8 mouse cellular contexts compared by ENCODE assay signal in the genomic region with DNA sequence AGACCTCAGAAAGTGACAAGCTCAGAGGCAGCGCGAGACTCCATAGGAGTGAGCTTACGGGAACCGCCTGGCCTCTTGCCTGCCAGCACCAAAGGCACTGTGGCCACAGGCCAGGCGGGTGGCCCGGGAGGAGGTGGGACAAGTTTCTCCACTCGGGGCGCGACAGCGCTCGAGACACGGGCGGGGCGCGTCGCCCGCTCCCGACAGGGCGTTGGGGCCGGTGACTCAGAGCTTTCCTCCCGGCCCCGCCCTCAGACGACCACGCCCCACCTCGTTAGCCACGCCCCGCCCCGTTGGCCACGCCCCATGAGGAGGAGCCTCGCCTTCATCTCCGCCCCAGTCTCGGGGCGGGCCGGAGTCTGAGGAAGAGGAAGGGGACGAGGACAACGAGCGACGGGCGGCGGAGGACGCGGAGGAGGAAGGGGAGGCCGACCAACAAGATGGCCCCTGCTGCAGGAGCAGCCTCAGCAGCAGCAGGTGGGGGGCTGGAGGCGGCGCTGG. TPM values are rescaled to one million over a fixed set of nuclear protein-coding genes. Genes with fewer than 3 reads are reported as not detected.
A peak's percentile ranks its signal among the peaks of the same experiment; 100 is the strongest.
DNase-seq lines count a peak whose midpoint lies in the region; ATAC-seq and TF ChIP-seq lines count a peak whose summit lies in the region.

Gene Rc3h1, plus strand, starts transcription at position 362 of the 501 bp plus-strand sequence.

- H3K27me3 ChIP-seq in C2C12 (ENCODE audit: control insufficient read depth, insufficient read depth, insufficient read length) (no peaks in the 10 kb centered on the region), myocyte (ENCODE audit: control insufficient read depth, insufficient read depth, insufficient read length) (no peaks in the 10 kb centered on the region)
- H3K27me3 ChIP-seq in erythroblast, embryonic 14.5 days (ENCODE audit: control insufficient read depth) = peaks cover 22% of the 10 kb centered on the region
- no peaks in the 10 kb centered on the region for H3K27me3 ChIP-seq in heart, embryonic 11.5 days (ENCODE audit: control insufficient read depth, insufficient read depth, low read length)
- no peaks in the 10 kb centered on the region for H3K27me3 ChIP-seq in kidney, embryonic 16.5 days (ENCODE audit: insufficient read depth, low read length)
- H3K27me3 ChIP-seq in liver, adult 2 months (ENCODE audit: control insufficient read depth, insufficient read depth, low read length) = no peaks in the 10 kb centered on the region
- no peaks in the 10 kb centered on the region for H3K27me3 ChIP-seq in splenic B cell, adult 2 months (ENCODE audit: control insufficient read depth, insufficient read depth, low read length, poor library complexity, severe bottlenecking)

- H3K36me3 ChIP-seq in C2C12 (ENCODE audit: control insufficient read depth, insufficient read depth) = no peaks in the 10 kb centered on the region
- H3K36me3 ChIP-seq in erythroblast, embryonic 14.5 days (ENCODE audit: control insufficient read depth) = peaks cover 11% of the 10 kb centered on the region
- no peaks in the 10 kb centered on the region for H3K36me3 ChIP-seq in heart, embryonic 11.5 days (ENCODE audit: control insufficient read depth, insufficient read depth, low read length)
- H3K36me3 ChIP-seq in kidney, embryonic 16.5 days (ENCODE audit: insufficient read depth, low read length) = no peaks in the 10 kb centered on the region
- H3K36me3 ChIP-seq in liver, adult 2 months (ENCODE audit: control insufficient read depth, insufficient read depth, low read length) = no peaks in the 10 kb centered on the region
- H3K36me3 ChIP-seq in myocyte (ENCODE audit: control insufficient read depth, insufficient read depth) = no peaks in the 10 kb centered on the region
- H3K36me3 ChIP-seq in splenic B cell, adult 2 months (ENCODE audit: control insufficient read depth, insufficient read depth, low read length, poor library complexity, severe bottlenecking) = no peaks in the 10 kb centered on the region

- peak within 1 kb of the TSS; percentile 97 for H3K9ac ChIP-seq in heart, embryonic 11.5 days (ENCODE audit: low read depth, low read length)
- H3K9ac ChIP-seq in kidney, embryonic 16.5 days (replicated peaks; ENCODE audit: low read length) = peak within 1 kb of the TSS; percentile 97
- H3K9ac ChIP-seq in liver, adult 2 months (ENCODE audit: low read depth, low read length) = peak within 1 kb of the TSS; percentile 95

- peak within 1 kb of the TSS; percentile 59 for H3K4me2 ChIP-seq in heart, embryonic 11.5 days
- peak within 1 kb of the TSS; percentile 59 for H3K4me2 ChIP-seq in kidney, embryonic 16.5 days (replicated peaks; ENCODE audit: low read depth, low read length)
- peak within 1 kb of the TSS; percentile 94 for H3K4me2 ChIP-seq in myocyte (ENCODE audit: low read depth)

- DNase-seq in brain, embryonic 14.5 days (ENCODE audit: low read depth) = peak; percentile 97
- DNase-seq in liver, adult 2 months (ENCODE audit: extremely low read depth, low read depth, low spot score) = peak; percentile 82
- peak; percentile 97 for DNase-seq in splenic B cell, adult 2 months (ENCODE audit: low read depth, low spot score)

- H3ac ChIP-seq in C2C12 (ENCODE audit: control insufficient read depth, insufficient read length, low read depth) (peak within 1 kb of the TSS; percentile 81), myocyte (ENCODE audit: control insufficient read depth, insufficient read length) (peak within 1 kb of the TSS; percentile 86)

- TF ChIP-seq POLR2A in brain, embryonic 14.5 days (IDR thresholded peaks at IDR 0.05; ENCODE audit: borderline replicate concordance, extremely low read depth, insufficient read depth, insufficient read length, poor library complexity, severe bottlenecking) = peak; percentile 85; the same call in 1 of the 2 replicates
- TF ChIP-seq POLR2A in liver, adult 2 months (IDR thresholded peaks at IDR 0.05; ENCODE audit: extremely low read depth, insufficient read depth, low read length) = peak; percentile 95
- peak; percentile 90 for TF ChIP-seq POLR2A in myocyte (IDR thresholded peaks at IDR 0.05; ENCODE audit: insufficient read length, low read depth)

- H3K9me3 ChIP-seq in erythroblast, embryonic 14.5 days (ENCODE audit: control insufficient read depth, low read length) = no peaks in the 10 kb centered on the region
- no peaks in the 10 kb centered on the region for H3K9me3 ChIP-seq in heart, embryonic 11.5 days (replicated peaks; ENCODE audit: control insufficient read depth, low read length)
- H3K9me3 ChIP-seq in kidney, embryonic 16.5 days (ENCODE audit: low read length) = no peaks in the 10 kb centered on the region

- peaks cover 43% of the 10 kb centered on the region for H3K79me3 ChIP-seq in C2C12 (ENCODE audit: low read depth)

- H3K27ac ChIP-seq in heart, embryonic 11.5 days (ENCODE audit: low read depth, low read length) = peak within 1 kb of the TSS; percentile 94
- H3K27ac ChIP-seq in kidney, embryonic 16.5 days (ENCODE audit: low read length) = peak within 1 kb of the TSS; percentile 90
- H3K27ac ChIP-seq in liver, adult 2 months (replicated peaks; ENCODE audit: insufficient read depth, low read depth, low read length) = peak within 1 kb of the TSS; percentile 80

- no peak for TF ChIP-seq CTCF in C2C12 (IDR thresholded peaks at IDR 0.05; ENCODE audit: control insufficient read depth, insufficient read depth, insufficient read length)
- no peak for TF ChIP-seq CTCF in brain, embryonic 14.5 days (IDR thresholded peaks at IDR 0.05; ENCODE audit: borderline replicate concordance, extremely low read depth, insufficient read depth, insufficient read length)
- 0 out of 2 replicates have a peak, but pooled peaks have one; percentile 4 for TF ChIP-seq CTCF in liver, adult 2 months (IDR thresholded peaks at IDR 0.05; ENCODE audit: low read depth, low read length)

- peak; percentile 93 for ATAC-seq in heart, embryonic 11.5 days (replicated peaks; ENCODE audit: insufficient number of reproducible peaks, low FRiP score, low TSS enrichment)
- peak; percentile 96 for ATAC-seq in kidney, embryonic 16.5 days (ENCODE audit: low FRiP score, low TSS enrichment)

- H3K4me1 ChIP-seq in erythroblast, embryonic 14.5 days (ENCODE audit: control insufficient read depth) = peaks cover 47% of the 10 kb centered on the region
- H3K4me1 ChIP-seq in heart, embryonic 11.5 days (ENCODE audit: control insufficient read depth, insufficient read depth, low read length) = peaks cover 8% of the 10 kb centered on the region
- peaks cover 8% of the 10 kb centered on the region for H3K4me1 ChIP-seq in kidney, embryonic 16.5 days (ENCODE audit: insufficient read depth, low read length)
- peaks cover 9% of the 10 kb centered on the region; the same call in 1 of the 2 replicates for H3K4me1 ChIP-seq in liver, adult 2 months (ENCODE audit: control insufficient read depth, insufficient read depth, low read length)

- WGBS in heart, embryonic 11.5 days (ENCODE audit: insufficient replicate concordance) = under 1% methylated on average over 44 of the region's 45 CpGs
- WGBS in kidney, embryonic 16.5 days = under 1% methylated on average over 40 of the region's 45 CpGs
- under 1% methylated on average over 45 of the region's 45 CpGs for WGBS in liver, adult 2 months

- H3K79me2 ChIP-seq in C2C12 (ENCODE audit: control insufficient read depth, insufficient read depth) = peaks cover 48% of the 10 kb centered on the region
- H3K79me2 ChIP-seq in liver, adult 2 months (ENCODE audit: control insufficient read depth, insufficient read depth, low read length) = peaks cover 17% of the 10 kb centered on the region; the same call in 1 of the 2 replicates
- H3K79me2 ChIP-seq in myocyte (ENCODE audit: control insufficient read depth, insufficient read depth) = peaks cover 43% of the 10 kb centered on the region

- H3K4me3 ChIP-seq in C2C12 (ENCODE audit: insufficient read depth, poor library complexity, severe bottlenecking) (peak within 1 kb of the TSS; percentile 69), myocyte (peak within 1 kb of the TSS; percentile 79)
- H3K4me3 ChIP-seq in erythroblast, embryonic 14.5 days (replicated peaks) = peak within 1 kb of the TSS; percentile 100
- peak within 1 kb of the TSS; percentile 88 for H3K4me3 ChIP-seq in heart, embryonic 11.5 days (ENCODE audit: low read depth, low read length)
- peak within 1 kb of the TSS; percentile 95 for H3K4me3 ChIP-seq in kidney, embryonic 16.5 days (ENCODE audit: low read length)
- peak within 1 kb of the TSS; percentile 84 for H3K4me3 ChIP-seq in liver, adult 2 months (ENCODE audit: insufficient read depth, low read depth, low read length)

TF ChIP-seq in C2C12, 6 proteins besides CTCF, POLR2A, EP300 and RAD21:
- TF ChIP-seq USF1 (IDR thresholded peaks at IDR 0.05; ENCODE audit: low read depth) (no peak), CEBPB (IDR thresholded peaks at IDR 0.05; ENCODE audit: low read depth) (no peak), MYOD1 (IDR thresholded peaks at IDR 0.05; ENCODE audit: control insufficient read depth, insufficient read length, low read depth) (no peak), FOSL1 (IDR thresholded peaks at IDR 0.05; ENCODE audit: insufficient read depth, low read length, poor library complexity, severe bottlenecking) (no peak), MYOG (IDR thresholded peaks at IDR 0.05; ENCODE audit: control insufficient read depth, extremely low read depth, insufficient read length) (no peak), MAX (IDR thresholded peaks at IDR 0.05) (no peak)

TF ChIP-seq in myocyte, 11 proteins besides CTCF, POLR2A, EP300 and RAD21:
- TF ChIP-seq MYOD1 (IDR thresholded peaks at IDR 0.05; ENCODE audit: control insufficient read depth in 1 of 3, insufficient read length in 2 of 3, low read depth in 2 of 3) (peak in 1 of 3 experiments; percentile 33), MYOG (IDR thresholded peaks at IDR 0.05; ENCODE audit: control insufficient read depth in 1 of 3, insufficient read depth in 1 of 3, insufficient read length in 2 of 3, low read depth in 2 of 3) (peak in 1 of 3 experiments; percentile 8), POLR2AphosphoS2 (IDR thresholded peaks at IDR 0.05; ENCODE audit: insufficient read length, low read depth) (peak; percentile 95), SRF (IDR thresholded peaks at IDR 0.05; ENCODE audit: control insufficient read depth, insufficient read length, low read depth) (no peak), MAX (IDR thresholded peaks at IDR 0.05; ENCODE audit: low read depth) (no peak), TCF12 (IDR thresholded peaks at IDR 0.05; ENCODE audit: insufficient read depth, poor library complexity, severe bottlenecking) (no peak), REST (IDR thresholded peaks at IDR 0.05; ENCODE audit: insufficient read depth, insufficient read length) (no peak), USF1 (IDR thresholded peaks at IDR 0.05; ENCODE audit: low read depth) (no peak)

RNA-seq across cellular contexts. Expression of gene Rc3h1, which starts in this region (rescaled TPM):
- polyA plus RNA-seq in C2C12 (2012; fragmentation: generic; extraction: Trizol) (4.0 TPM), myocyte (2012; fragmentation: generic; extraction: Trizol) (2.8 TPM)
- 10.3 and 13.0 TPM in 2 replicates for polyA plus RNA-seq in brain, embryonic 14.5 days (2012; rRNA removed)
- 0.10 and 0.13 TPM in 2 replicates for polyA plus RNA-seq in erythroblast, embryonic 14.5 days (2012)
- 5.8 and 9.3 TPM in 2 replicates for polyA plus RNA-seq in heart, embryonic 11.5 days (2014; fragmentation: Nextera tagmentation; extraction: Ambion mirVana)
- polyA plus RNA-seq in kidney, embryonic 16.5 days (2015; fragmentation: Nextera tagmentation; extraction: Ambion mirVana) = 7.0 and 7.6 TPM in 2 replicates
- 13.1 and 14.9 TPM in 2 replicates for total RNA-seq in liver, adult 2 months (2014; rRNA removed)
- polyA plus RNA-seq in liver, adult 2 months (2012; rRNA removed) = 5.9 and 7.7 TPM in 2 replicates

Comparison
In these comparisons a context has a peak if more than half of its experiments do, and no peak if none do; other contexts are left out.
1. Peak in every context shown above with its lines: DNase-seq, ATAC-seq, H3K4me3 ChIP-seq and H3K27ac ChIP-seq.